Mouse (Mus musculus) ES-Bruce4 (cell line): ENCODE results near the gene Tpra1.

Experiments
- CTCF ChIP-seq: IDR thresholded peaks from one replicate; pipeline ENCODE4 v1.8.1; 2011; ENCODE audit warnings: low read depth, low read length
- POLR2A ChIP-seq: IDR thresholded peaks from one replicate; pipeline ENCODE4 v1.8.1; 2011; ENCODE audit warnings: low read length; ENCODE audit not compliant: insufficient read depth

- TF ChIP-seq CTCF (no peak), POLR2A (no peak)
Measured at GRCm38 (mm10) chr6:88854509-88854908, 47.5 kb upstream of the Tpra1 start.
